Mouse (Mus musculus): ENCODE results near the gene Il6st.

GRCm38 (mm10) chr13:112440668-112441067 is 23.2 kb upstream of the Il6st start:
- no peak for TF ChIP-seq POLR2A (IDR thresholded peaks at IDR 0.05; ENCODE audit: borderline replicate concordance, low read depth, low read length)
- TF ChIP-seq CTCF (IDR thresholded peaks at IDR 0.05; ENCODE audit: low read depth, low read length): no peak

Data from bone marrow macrophage, adult 2 months (primary cell).